Mouse (Mus musculus) C2C12 (cell line): ENCODE measurements at regions not wholly inside any gene's neighbourhood (a gene's known extent, or its start where the extent isn't known, plus 50 kb on each side); places are given as distances from the start of the nearest gene placed in this dataset.

Experiments
- CTCF ChIP-seq: IDR thresholded peaks from one replicate; pipeline ENCODE4 v1.5.1; 2011; ENCODE audit not compliant: control insufficient read depth, insufficient read depth, insufficient read length
- USF1 ChIP-seq: IDR thresholded peaks from one replicate; pipeline ENCODE4 v1.6.1; 2011; ENCODE audit warnings: low read depth, mild to moderate bottlenecking, control low read depth, moderate library complexity

GRCm38 (mm10) chr12:56005321-56005720 lies 169.2 kb downstream of the Brms1l start:
- TF ChIP-seq CTCF (no peak), USF1 (no peak)
